Mouse (Mus musculus): ENCODE results near the gene Hoxc6.

The Hoxc6 gene

GRCm38 (mm10) chr15:102997939-102998355, at the start of gene Hoxc6:
Gene Hoxc6, plus strand, starts transcription at chr15:102998257.
- peak; percentile 61 to 80 for DNase-seq

GRCm38 (mm10) chr15:102948842-102949241, 49.2 kb upstream of the Hoxc6 start:
- no peak for DNase-seq

DNA sequence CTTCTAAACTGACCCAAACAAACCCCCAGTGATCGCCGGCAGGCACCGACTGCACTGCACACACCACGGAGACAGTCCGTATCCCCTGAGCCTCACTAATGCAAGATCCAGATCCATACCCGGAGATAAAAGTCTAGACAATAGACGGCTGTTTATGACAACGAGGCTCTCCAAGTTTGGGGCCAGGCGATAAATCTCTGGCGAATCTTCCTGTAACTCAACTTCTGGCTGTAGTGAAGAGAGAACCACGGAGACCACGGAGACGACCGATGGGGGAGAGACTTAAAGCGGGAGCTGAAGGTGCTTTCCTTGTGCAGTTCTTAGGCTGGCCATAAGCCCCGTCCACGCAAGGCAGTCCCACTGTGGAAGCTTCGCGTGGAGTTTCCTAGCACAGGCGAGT, 48.4 kb upstream of the Hoxc6 start:
- DNase-seq: no peak

DNA sequence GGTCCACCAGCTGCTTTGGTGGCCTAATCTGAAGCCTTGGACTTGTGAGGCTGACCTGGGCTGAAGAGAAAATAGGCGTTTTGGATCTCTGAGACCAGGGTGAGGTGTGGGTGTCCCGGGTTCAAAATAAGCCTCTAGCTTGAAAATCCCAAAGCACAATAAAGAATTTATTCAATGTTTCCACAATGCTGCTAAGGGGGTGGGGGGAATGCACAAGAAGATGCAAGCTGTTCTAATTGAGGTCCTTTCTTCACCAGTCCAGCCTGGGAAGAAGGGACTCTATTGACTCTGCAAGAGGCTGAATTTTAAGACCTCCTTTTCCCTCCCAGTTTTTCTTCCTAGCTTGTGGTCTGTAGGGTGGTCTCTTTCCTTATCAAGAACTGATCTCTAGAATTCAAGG, 47.2 kb upstream of the Hoxc6 start:
- DNase-seq: no peak

GRCm38 (mm10) chr15:102953561-102953960, 44.5 kb upstream of the Hoxc6 start:
- no peak for DNase-seq

DNA sequence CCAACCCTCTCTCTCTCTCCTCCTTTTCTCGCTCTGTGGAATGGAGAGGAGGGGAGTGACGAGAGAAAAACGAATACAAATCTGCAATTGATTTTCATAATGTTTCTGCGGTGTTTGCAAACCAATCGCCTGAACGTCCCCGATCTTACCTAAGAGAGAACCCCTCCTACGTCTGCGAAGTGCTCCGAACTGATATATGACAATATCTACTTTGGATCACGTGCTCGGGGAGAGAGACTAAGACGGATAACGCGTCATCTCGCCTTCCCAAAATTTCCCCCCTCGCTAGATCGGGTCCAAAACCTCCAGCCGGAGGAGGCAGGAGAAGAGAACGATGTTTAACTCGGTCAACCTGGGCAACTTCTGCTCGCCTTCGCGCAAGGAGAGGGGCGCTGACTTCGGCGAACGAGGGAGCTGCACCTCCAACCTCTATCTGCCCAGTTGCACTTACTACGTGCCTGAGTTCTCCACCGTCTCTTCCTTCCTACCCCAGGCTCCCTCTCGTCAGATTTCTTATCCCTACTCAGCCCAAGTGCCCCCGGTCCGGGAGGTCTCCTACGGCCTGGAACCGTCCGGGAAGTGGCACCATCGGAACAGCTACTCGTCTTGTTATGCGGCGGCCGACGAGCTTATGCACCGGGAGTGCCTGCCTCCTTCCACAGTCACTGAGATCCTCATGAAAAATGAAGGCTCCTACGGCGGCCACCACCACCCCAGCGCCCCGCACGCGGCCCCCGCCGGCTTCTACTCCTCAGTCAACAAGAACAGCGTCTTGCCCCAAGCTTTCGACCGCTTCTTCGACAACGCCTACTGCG, 43.7 kb upstream of the Hoxc6 start, which contains the start of gene Hoxc11:
Hoxc11 (plus strand) TSS at position 236 of the 815 bp plus-strand sequence.
- DNase-seq: peak in 1 of 2 experiments; percentile 48

- DNase-seq: peak in 1 of 2 experiments; percentile 52
These were observed 43.1 kb upstream of the Hoxc6 start for GRCm38 (mm10) chr15:102955007-102955382.

DNA sequence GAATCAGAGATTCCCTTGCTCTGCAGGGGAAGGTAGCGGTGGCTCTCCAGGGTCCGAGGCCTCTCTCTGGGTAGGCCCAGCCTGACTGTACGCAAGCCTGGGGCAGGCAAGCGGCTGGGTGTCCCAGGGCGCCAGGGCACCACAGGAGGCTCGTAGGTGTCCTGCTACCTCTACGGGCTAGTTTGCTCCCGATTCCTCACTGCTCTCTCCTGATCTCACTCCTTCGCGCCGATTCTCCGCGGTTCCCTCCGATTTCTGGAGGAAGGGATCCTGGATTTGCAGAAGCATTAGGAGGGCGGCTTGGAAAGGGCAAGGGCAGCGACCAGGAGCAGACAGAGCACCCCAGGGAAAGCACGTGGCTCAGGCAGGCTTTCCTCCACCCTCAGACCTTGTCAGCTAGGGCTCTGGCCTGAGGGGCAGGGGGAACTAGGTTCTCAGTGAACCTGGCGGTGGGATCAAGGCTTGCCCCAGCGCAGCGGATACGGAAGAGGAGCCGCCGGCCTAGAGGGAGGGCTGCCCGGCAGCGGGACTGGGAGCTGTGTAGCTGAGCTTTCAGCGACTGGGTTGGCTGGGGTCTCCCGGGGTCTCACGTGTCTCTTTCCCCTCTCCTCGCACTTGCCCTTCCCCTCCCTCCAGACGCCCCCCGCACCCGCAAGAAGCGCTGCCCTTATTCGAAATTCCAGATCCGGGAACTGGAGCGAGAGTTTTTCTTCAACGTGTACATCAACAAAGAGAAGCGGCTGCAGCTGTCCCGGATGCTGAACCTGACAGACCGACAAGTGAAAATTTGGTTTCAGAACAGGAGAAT, 42.0 kb upstream of the Hoxc6 start:
- peak in 1 of 2 experiments; percentile 45 for DNase-seq

DNA sequence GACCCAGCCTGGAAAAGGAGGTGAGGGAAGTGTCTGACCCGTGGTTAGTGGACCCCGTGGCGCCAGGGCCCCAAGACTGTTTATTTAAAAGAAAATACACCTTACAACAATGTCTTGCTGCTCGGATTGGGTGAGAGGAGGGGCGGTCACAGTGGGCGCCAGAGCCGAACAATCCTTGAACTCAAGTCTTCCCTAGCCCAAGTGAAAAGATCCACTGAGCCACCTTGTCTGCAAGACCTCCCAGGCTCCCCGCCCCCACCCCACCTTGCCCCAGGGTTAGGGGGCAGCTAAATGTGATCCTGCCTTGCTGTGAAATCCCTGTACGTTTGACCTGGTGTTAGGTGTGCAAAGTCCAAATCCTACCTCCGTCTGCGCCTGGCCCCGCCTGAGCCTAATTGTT, 41.2 kb upstream of the Hoxc6 start:
- DNase-seq: no peak

DNA sequence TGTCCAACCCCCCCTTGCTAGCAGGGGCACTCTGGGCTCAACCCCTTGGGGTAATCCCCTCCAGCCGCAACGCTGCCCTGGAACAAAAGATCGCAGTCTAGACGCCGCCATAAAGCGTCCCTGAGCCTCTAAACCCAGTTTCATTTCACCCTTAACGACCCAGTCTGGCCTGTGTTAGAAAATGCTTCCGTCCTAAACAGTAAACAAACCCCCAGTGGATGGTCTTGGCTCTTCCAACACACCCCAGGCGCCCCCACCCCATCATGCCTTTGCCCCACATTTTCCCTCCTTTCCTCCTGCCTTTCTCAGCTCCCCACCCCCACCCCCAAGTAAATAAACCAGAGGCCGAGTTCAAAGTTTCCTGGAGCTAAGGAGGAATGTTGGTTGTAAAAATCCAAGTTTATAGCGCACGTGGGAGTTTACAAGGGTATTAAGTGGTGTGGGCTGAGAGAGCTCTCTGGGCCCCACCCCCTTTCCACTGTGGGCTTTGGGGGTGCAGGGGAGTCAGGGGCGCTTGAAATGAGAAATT, 38.3 kb upstream of the Hoxc6 start:
- no peak for DNase-seq

DNA sequence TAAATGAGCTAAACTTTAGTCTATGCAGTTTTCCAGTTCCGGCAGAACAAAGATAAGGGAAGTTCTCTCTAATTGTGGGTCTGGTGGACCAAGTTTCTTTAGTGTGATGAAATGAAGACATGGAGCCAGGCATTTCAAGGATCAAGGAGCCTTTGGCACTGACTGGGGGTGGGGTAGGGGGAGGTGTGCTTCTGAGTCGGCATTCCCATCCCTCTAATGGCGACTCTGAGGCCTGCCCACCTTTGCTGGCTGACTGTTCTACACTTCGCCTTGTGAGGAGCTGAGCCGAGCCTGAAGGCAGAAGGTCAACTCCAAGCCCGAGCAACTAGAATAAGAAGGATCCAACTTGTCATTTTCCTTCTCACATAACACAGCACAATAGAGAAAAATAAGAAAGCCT, 36.3 kb upstream of the Hoxc6 start:
- DNase-seq: peak in 1 of 2 experiments; percentile 53

- DNase-seq: peak in 1 of 2 experiments; percentile 42
These were observed 35.6 kb upstream of the Hoxc6 start for GRCm38 (mm10) chr15:102962492-102962891.

DNA sequence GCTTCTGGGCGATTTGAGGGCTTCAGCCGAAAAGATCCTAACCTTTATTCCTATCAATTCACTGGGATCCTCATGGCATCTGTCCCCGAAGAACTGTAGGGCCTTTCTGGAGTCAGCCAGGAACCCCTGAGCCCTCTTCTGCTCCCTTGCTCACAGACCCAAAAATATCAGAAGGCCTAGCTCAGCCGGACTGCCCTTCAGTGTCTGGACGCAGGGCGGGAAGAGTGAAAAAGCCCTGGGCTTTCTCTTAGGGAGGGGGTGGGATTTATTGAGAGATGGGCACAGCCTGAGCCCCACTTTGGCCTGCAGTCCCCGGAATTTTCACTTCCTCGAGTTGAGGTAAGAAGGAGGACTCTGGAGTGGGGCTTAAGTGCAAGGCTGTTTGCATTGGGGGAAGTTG, 34.8 kb upstream of the Hoxc6 start:
- DNase-seq: peak in 1 of 2 experiments; percentile 42

- peak; percentile 78 to 80 for DNase-seq
These were observed 34.1 kb upstream of the Hoxc6 start for GRCm38 (mm10) chr15:102963671-102964640.

GRCm38 (mm10) chr15:102965003-102965891, 32.8 kb upstream of the Hoxc6 start:
- DNase-seq: no peak

- DNase-seq: peak; percentile 97
These were observed 31.9 kb upstream of the Hoxc6 start for GRCm38 (mm10) chr15:102965892-102966775.

DNA sequence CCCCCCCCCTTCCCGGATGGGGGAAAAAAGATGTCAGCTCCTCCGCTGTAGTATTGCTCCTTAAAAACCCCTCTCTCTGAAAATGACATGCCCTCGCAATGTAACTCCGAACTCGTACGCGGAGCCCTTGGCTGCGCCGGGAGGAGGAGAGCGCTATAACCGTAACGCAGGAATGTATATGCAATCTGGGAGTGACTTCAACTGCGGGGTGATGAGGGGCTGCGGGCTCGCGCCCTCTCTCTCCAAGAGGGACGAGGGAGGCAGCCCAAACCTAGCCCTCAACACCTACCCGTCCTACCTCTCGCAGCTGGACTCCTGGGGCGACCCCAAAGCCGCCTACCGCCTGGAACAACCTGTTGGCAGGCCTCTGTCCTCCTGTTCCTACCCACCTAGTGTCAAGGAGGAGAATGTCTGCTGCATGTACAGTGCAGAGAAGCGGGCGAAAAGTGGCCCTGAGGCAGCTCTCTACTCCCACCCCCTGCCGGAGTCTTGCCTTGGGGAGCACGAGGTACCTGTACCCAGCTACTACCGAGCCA, 31.2 kb upstream of the Hoxc6 start, which contains the start of gene Hoxc10:
Hoxc10 (plus strand) TSS at position 21 of the 536 bp plus-strand sequence.
- DNase-seq: peak in 1 of 2 experiments; percentile 53

DNA sequence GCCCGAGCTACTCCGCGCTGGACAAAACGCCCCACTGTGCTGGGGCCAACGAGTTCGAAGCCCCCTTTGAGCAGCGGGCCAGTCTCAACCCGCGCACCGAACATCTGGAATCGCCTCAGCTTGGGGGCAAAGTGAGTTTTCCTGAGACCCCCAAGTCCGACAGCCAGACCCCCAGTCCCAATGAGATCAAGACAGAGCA, 30.8 kb upstream of the Hoxc6 start, which contains the start of gene Hoxc5:
Hoxc5 (plus strand) TSS at position 132 of the 199 bp plus-strand sequence.
- DNase-seq: no peak

GRCm38 (mm10) chr15:102967511-102968397, 30.3 kb upstream of the Hoxc6 start:
- peak in 1 of 2 experiments; percentile 57 for DNase-seq

Measured in kidney, postnatal 36 days (tissue).